Comparison of ENCODE assay signal across 8 mouse cellular contexts in genomic region chr1:33739302-33739701, GRCm38 (mm10). TPM values are rescaled to one million over a fixed set of nuclear protein-coding genes. Genes with fewer than 3 reads are reported as not detected.
DNase-seq lines count a peak whose midpoint lies in the region; ATAC-seq and TF ChIP-seq lines count a peak whose summit lies in the region.

No protein-coding gene starts in this region.

- peak; percentile 87 for DNase-seq in ES-CJ7 (ENCODE audit: low read depth, low spot score)
- peak; percentile 47 for DNase-seq in brain, embryonic 18.5 days (ENCODE audit: low read depth, low spot score)
- DNase-seq in forebrain, embryonic 10.5 days (ENCODE audit: extremely low spot score, low spot score) = peak; percentile 72
- peak; percentile 72 for DNase-seq in hindbrain, embryonic 10.5 days (ENCODE audit: low spot score)
- peak; percentile 72 for DNase-seq in layer of hippocampus, adult 9-11 months
- peak; percentile 79 for DNase-seq in lung, postnatal 0 days (ENCODE audit: low spot score)
- peak; percentile 47 for DNase-seq in retina, adult 2 months (ENCODE audit: low read depth, low spot score)
- peak; percentile 52 to 61 for DNase-seq in urinary bladder, adult 18-20 months (ENCODE audit: low spot score in 2 of 2)

- TF ChIP-seq EP300 in lung, postnatal 0 days (IDR thresholded peaks at IDR 0.05) = no peak

- peak; percentile 97 for TF ChIP-seq CTCF in lung, postnatal 0 days (IDR thresholded peaks at IDR 0.05)

- peak; percentile 81 for ATAC-seq in lung, postnatal 0 days

- 46% methylated on average over 12 of the region's 12 CpGs for WGBS in forebrain, embryonic 10.5 days
- 44% methylated on average over 12 of the region's 12 CpGs for WGBS in hindbrain, embryonic 10.5 days
- 29% methylated on average over 12 of the region's 12 CpGs for WGBS in lung, postnatal 0 days

- H3K27me3 ChIP-seq in forebrain, embryonic 10.5 days (ENCODE audit: poor library complexity, severe bottlenecking) = no peaks in the 10 kb centered on the region
- H3K27me3 ChIP-seq in hindbrain, embryonic 10.5 days (ENCODE audit: insufficient read depth, poor library complexity, severe bottlenecking) = no peaks in the 10 kb centered on the region
- no peaks in the 10 kb centered on the region for H3K27me3 ChIP-seq in lung, postnatal 0 days (replicated peaks; ENCODE audit: insufficient read depth, low read length)

- H3K4me1 ChIP-seq in forebrain, embryonic 10.5 days = no peaks in the 10 kb centered on the region
- H3K4me1 ChIP-seq in hindbrain, embryonic 10.5 days (replicated peaks) = no peaks in the 10 kb centered on the region
- H3K4me1 ChIP-seq in lung, postnatal 0 days (ENCODE audit: insufficient read depth, low read depth, low read length) = no peaks in the 10 kb centered on the region

- H3K9me3 ChIP-seq in forebrain, embryonic 10.5 days = no peaks in the 10 kb centered on the region
- no peaks in the 10 kb centered on the region for H3K9me3 ChIP-seq in hindbrain, embryonic 10.5 days
- no peaks in the 10 kb centered on the region for H3K9me3 ChIP-seq in lung, postnatal 0 days (ENCODE audit: low read length)

- no peak overlapping the region for H3K9ac ChIP-seq in lung, postnatal 0 days (replicated peaks; ENCODE audit: low read depth)

- H3K4me3 ChIP-seq in forebrain, embryonic 10.5 days = no peak overlapping the region
- no peak overlapping the region for H3K4me3 ChIP-seq in hindbrain, embryonic 10.5 days
- no peak overlapping the region for H3K4me3 ChIP-seq in lung, postnatal 0 days (ENCODE audit: low read depth, low read length)

- H3K36me3 ChIP-seq in forebrain, embryonic 10.5 days (replicated peaks) = peaks cover 82% of the 10 kb centered on the region
- H3K36me3 ChIP-seq in hindbrain, embryonic 10.5 days = peaks cover 78% of the 10 kb centered on the region
- H3K36me3 ChIP-seq in lung, postnatal 0 days (ENCODE audit: insufficient read depth, low read length) = peaks cover 7% of the 10 kb centered on the region; the same call in 1 of the 2 replicates

- no peak overlapping the region for H3K27ac ChIP-seq in forebrain, embryonic 10.5 days
- no peak overlapping the region for H3K27ac ChIP-seq in hindbrain, embryonic 10.5 days
- H3K27ac ChIP-seq in lung, postnatal 0 days (ENCODE audit: low read length) = no peak overlapping the region

- H3K4me2 ChIP-seq in lung, postnatal 0 days (replicated peaks; ENCODE audit: low read depth, low read length) = no peak overlapping the region

RNA-seq across cellular contexts. Expression of gene Bag2, which starts 18.3 kb away (rescaled TPM):
- polyA plus RNA-seq in forebrain, embryonic 10.5 days (2016; fragmentation: Nextera tagmentation; extraction: Ambion mirVana) = 51.8 and 52.3 TPM in 2 replicates
- polyA plus RNA-seq in hindbrain, embryonic 10.5 days (2016; fragmentation: Nextera tagmentation; extraction: Ambion mirVana) = 40.7 and 48.6 TPM in 2 replicates
- 16.3 and 17.4 TPM in 2 replicates for polyA plus RNA-seq in lung, postnatal 0 days (2015; fragmentation: Nextera tagmentation; extraction: Ambion mirVana)

RNA-seq across cellular contexts. Expression of gene Rab23, which starts 19.6 kb away (rescaled TPM):
- 31.1 and 34.8 TPM in 2 replicates for polyA plus RNA-seq in forebrain, embryonic 10.5 days (2016; fragmentation: Nextera tagmentation; extraction: Ambion mirVana)
- polyA plus RNA-seq in hindbrain, embryonic 10.5 days (2016; fragmentation: Nextera tagmentation; extraction: Ambion mirVana) = 23.6 and 33.3 TPM in 2 replicates
- 13.1 and 14.2 TPM in 2 replicates for polyA plus RNA-seq in lung, postnatal 0 days (2015; fragmentation: Nextera tagmentation; extraction: Ambion mirVana)
